Mouse (Mus musculus) kidney, postnatal 10 days (tissue): ENCODE results near the gene Arhgef3.
"Not testable (repeated sequence)": the region's sequence is repeated elsewhere in the genome, so short reads cannot be mapped to it uniquely, and the experiment has no call there.

ENCODE experiments used
- DNase-seq: peaks from one replicate; pipeline ENCODE4 v3.0.0; 2021; ENCODE audit warnings: mixed read lengths

Gene Arhgef3

DNA sequence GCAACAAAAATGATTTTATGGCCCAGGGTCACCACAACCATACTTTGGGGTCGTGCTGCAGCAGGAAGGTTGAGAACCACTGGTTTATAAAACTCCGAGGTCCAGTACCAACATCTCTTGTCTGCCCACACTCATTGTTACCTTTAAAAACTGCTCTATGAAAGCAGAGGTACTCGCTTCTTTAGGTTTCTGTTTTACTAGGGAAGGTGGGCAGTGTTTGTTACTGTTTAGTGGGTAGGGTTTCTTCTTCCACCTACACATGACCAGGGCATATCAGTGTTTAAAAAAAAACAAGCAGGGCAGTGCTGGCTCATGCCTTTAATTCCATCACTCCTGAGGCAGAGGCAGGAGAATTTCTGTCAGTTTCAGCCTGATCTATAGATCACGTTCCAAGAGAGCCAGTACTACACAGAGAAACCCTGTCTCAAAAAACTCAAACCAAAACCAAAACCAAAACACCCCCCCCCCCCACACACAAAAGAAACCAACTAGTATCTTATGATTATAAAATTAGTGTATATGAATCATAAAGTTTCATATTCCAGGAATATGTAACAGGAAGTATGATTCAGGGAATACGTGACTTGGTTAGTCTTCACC, 83.9 kb downstream of the Arhgef3 start:
- DNase-seq: no peak

DNA sequence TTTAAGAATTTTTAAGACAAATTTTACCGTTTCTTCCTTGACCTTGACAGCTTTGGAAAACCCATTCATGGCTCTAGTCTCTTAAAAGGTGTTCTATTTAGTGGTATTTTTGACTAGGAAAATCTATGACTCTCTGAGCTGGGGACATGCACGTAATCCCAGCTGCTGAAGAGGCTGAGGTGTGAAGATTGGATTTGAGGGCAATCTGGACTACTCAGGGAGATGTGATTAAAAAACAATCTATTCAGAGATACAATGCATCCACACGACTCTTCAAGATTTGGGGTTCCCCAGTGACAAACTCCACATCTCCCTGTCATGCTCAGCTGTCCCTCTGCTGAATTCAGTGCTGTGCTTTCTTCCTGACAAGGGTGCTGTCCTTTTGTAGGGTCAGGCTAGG, 84.4 kb downstream of the Arhgef3 start:
- no peak for DNase-seq

DNA sequence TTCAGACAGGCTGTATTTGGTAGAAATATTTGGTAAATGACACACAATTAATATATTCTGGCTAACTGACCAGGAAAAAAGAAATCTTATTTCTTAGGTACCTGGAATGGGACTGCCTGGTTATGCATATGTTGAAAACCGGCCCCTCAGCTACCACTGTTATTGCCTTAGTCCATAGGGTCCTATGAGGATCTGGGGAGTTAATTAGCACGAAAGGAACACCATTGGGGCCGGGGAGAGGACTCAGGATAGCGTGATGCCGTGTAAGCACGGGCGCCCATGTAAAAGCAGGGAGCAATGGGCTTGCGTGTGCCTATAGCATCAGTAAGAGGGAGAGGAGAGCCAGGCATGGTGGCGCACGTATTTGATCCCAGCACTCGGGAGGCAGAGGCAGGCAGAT, 85.2 kb downstream of the Arhgef3 start:
- no peak for DNase-seq

DNA sequence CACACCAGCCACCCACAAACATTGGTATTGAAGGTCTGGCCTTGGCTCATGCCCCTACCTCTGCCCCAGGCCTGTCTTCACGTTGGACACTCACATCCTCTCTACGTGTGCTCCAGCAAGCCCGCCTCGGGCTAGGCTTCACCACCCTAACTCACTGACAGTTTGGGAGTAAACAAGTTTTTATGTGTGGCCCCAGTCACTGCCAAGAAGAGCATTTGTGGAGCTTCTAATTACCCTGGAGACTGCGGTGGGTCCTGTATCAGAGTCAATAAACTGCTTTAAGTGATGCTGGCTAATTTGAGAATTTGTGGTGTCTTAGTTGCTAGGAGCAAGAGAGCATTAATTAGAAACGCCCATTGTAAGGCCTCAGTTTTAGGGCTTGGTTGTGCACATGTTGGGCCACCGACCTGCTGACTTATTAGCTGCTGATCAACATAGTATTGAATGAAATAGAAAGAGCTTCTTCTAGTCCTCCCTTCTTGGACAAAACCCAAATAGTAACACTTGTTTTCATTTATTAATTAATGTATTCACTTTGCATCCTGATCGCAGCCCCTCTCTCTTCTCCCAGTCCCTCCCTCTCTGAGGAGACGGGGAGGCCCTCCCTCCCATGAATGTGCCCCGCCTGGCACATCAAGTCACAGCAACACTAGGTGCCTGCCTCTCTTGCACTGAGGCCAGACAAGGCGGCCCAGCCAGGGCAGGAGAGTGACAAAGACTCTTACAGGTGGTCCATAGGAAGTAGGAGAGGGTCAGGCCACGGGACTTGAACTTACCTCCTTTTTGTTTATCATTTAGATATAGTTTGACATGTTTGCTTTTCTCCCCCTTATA, 86.3 kb downstream of the Arhgef3 start:
- DNase-seq: no peak

DNA sequence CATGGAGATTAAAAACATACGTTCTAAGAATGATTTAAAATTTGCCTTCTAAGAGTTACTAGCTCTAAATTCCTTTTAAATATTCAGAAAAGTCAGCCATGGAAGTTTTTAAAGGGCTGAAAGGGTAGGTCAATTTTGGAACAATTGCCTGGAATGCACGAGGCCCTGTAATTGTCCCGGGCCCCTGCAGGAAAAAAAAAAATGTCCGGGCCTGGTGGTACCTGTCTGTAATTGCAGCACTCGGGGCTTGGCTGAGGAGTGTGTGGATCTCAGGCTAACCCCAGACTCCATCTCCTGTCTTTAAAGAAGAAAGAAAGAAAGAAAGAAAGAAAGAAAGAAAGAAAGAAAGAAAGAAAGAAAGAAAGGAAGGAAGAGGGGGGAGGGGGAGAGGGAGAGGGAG, 87.1 kb downstream of the Arhgef3 start:
- DNase-seq: no peak

DNA sequence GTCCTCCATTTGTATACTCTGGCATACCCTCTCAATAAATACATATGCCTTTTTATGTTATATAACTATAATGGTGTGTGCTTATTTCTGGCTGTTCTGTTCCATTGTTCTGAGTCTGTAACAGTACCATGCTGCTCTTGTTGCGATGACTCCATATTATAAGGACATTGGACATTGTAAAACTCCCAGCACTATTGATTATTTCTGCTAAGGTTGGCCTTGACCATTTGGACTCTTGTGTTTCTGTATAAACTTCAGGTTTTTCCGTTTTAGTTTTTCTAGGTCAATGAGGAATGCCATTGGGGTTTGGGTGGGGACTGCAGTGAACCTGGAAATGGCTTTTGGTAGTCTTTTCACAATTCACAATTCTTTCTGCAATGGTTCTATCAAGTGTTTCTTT, 90.0 kb downstream of the Arhgef3 start:
- no peak for DNase-seq

DNA sequence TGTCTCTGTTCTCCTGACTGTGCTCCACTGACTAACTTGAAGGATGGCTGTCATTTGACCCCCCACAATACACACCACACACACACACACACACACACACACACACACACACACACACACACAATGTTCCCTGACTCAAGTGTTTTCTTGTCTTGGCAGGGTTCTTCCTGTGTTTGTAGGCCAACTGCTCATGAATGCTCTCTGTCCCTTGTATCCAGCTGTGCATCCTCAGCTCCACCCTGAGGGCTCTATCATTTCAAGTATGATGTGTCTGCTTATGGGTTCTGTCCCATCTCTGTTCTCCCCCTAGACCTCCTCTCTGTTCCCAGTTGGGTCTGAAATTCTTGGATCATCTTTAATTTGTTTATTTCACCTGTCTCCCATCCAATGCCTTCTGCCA, 91.7 kb downstream of the Arhgef3 start:
- DNase-seq: no peak

DNA sequence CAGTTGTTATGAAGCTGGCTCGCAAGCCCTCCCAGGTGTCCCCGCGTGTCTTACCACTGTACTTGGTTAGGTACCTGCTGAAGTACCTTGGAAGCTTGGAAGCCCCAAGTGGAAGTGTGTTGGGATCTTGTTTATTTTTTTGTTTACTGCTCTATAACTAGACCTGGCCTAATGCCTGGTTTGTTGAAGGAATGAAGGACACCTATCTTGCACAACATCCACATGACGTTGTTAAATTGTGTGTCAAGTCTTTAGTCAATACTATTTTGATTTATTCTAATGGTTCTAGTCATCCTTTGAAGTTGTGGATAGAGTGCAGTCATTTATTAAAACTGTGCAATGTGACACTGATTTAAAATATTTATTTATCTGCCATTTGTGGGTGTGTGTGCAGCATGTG, 94.8 kb downstream of the Arhgef3 start:
- no peak for DNase-seq

DNA sequence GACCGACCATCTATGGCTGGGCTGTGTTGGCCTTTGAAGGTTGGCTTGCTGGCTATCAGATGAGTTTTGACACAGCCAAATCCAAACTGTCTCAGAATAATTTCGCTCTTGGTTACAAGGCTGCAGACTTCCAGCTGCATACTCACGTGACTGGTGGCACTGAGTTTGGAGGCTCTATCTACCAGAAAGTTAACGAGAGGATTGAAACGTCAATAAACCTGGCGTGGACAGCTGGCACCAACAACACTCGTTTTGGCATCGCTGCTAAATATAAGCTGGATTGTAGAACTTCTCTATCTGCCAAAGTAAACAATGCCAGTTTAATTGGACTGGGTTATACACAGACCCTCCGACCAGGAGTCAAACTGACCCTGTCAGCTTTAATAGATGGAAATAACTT, 96.1 kb downstream of the Arhgef3 start:
- not testable (repeated sequence) for DNase-seq

DNA sequence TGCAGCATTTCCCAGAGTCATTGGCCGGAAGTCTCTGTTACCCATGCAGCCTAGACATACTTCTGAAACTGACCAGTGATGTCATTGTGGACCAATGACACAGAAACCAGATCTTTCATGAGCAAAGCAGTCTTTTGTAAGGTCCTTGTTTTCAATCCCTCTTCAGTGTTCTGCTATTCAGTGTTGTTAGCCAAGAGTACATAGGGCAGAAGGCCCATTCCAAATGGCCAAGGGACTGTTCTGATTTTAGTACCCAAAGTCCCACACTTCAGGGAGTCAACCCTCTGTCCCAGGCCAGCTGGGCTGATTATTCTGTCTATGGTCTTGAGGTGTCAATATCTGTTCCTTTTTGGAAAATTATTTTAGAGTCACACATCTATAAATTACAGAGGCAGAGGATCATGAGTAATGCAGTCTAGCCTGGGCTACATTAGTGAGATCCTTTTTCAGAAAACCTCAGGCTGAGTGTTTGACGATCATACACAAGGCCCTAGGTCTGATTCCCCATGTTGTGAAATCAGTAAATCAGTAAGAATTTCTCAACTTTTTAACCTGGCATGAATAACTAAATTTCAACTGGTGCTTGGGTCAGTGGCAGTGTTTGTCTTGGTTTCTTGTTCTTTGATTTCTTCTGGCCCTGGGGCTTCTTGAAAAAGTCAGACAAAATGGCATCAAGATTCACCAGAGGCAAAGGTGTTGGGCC, 97.2 kb downstream of the Arhgef3 start:
- no peak for DNase-seq

DNA sequence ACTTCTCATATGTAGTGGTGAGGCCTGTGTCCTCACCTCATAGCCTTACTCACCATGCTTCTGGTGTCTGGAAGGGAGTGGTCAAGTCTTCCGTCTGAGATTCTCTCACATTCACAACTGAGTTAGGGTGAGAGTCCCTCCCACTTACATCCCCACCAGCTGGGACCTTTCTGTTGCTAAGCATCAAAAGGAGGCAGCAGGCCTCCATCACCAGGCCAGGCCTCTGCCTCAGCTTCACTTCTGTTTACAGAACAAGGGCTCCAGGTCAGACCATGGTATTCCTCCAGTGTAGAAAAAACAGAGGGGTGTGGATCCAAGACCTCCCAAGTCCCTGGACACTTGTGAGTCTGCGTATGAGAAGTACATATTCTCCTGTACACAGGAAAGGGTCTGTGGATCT, 99.5 kb downstream of the Arhgef3 start:
- DNase-seq: no peak

DNA sequence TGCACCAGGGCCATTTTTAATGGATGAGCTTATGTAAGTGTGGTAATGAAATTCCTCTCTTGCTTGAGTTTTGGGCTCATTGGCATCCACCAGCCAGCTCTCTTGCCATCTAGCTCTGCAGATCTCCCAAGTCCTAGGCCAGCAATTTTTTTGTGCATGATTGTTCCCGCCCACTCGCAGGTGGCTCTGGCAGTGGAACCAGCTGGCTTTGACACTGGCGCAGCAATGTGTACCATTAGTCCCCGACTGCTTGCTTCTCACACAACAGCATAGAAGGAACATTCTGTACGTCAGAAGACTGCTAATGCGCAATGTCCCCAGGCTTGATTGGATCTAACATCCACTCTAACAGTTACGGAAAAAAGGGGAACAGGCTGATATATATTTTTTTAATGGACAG, 105.0 kb downstream of the Arhgef3 start:
- no peak for DNase-seq

DNA sequence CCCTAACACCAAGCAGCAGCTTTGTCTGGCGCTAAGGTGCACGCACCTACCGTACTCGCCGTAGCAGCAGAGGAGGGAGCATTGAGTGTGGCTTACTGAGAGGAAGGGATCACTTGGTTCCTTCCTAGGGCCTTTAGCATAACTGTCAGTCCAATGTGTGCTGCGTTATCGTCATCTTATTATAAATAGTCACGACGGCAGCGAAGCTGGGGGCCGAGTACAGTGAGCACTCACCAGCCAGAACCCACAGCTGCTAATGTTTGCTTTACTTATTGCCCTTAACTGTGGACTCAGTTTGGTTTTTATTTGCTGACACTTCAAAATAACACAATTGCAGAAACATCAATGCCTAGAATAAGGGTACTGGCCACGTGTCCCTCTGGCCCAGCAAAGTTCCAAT, 105.6 kb downstream of the Arhgef3 start:
- DNase-seq: no peak

DNA sequence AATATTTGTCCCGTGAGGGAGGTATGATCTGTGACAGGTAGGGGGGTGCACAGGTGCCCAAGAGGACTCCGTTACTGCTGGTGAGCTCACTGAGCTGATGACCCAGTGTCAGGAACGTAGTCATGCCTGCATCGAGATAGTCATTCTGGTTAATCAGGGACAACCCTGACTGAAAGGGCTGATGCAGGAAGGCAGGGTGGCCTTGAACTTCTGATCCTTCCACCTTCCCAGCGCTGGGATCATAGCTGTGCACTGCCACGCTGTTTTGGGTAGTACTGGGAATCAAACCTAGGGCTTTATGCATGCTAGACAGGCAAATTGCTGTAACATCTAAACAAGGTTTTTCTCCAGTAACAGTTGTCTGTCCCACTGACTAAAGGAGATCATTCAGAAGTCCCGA, 109.9 kb downstream of the Arhgef3 start:
- DNase-seq: no peak

DNA sequence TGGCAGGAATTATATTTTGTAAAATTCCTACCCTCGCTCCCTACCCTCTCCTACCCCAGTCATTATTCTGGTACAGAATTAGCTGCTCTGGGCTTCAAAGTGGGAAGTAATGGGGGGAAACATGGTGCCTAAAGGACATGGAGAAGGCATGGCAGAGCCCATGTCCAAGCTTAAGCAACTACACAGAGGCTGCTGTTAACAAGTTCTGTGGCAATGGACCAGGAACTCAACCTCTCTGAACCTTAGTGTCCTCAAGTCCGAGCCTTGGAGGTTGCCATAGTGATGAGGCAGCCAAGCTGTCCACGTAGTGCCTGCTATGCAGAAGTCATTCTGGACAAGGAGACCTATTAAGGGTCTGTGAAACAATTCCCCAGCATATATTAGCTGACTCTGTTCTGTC, 111.6 kb downstream of the Arhgef3 start:
- no peak for DNase-seq

DNA sequence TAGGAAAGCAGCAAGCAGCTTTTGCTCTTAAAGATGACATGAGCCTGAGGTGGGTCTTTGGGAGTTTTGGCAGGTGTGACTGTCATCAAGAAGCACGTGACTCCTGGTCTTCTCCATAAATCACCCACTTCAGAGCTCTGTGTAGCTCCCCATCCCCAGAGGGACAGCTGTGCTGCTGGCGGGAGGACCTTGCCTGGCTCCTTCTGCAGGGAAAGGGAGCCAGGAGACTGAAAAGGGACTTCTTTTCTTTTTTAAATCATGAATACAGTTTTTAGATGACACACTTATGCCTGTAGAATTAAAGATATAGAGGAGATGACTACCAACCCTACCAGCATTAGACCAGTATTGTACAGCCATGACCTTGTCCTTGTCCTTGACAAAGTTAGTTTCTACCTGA, 113.6 kb downstream of the Arhgef3 start:
- no peak for DNase-seq

DNA sequence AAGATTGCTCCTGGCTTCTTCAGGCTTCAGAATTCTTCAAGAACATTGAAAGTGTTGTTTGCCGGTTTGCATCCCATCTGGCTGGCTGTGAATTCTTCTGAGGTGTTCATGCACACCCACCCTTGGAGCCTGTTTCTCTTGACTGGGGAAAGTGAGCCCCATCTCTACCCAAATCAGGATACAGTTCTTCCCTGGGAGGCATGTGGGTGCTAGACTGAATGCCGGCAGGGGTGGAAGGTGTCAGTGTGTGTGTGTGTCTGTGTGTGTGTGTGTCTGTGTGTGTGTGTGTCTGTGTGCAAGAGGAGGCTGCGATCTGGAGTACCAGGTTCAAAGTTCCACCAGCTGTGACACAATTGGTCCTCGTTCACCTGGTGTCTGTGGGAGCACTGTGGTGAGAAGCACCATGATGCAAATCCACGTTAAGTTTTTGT, 114.3 kb downstream of the Arhgef3 start:
- DNase-seq: no peak

DNA sequence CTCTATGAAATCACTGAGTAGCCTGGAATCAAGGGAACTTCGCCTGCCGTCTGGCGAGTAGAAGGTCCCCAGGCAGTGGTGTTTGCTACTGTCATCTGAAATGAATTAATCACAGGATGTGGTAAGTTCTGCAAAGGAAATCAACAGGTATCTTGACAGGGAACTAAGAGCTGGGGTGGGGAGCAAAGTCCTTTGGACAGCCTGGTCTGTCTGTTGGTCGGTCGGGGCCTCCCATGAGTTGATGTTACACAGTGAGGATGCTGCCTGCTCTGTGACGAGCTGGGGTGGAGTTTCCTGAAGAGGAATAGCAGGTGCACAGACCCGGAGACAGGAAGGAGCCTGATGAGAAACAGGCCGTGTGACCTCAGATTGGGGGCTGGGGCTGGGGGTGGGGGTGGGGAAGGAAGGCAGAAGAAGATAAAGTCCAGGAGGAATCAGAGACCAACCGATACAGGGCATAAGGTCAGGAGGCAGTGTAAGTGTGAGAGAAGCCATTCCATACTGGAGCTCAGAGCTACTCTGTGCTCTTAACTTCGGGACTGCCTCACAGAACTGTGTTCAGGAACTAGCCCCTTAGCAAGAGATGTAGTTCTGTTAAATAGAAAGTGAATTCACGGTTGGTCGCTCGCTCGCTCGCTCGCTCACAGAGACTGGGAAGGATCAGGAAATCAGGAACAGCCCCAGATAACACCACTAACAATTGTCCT, 114.9 kb downstream of the Arhgef3 start:
- DNase-seq: peak; percentile 50

DNA sequence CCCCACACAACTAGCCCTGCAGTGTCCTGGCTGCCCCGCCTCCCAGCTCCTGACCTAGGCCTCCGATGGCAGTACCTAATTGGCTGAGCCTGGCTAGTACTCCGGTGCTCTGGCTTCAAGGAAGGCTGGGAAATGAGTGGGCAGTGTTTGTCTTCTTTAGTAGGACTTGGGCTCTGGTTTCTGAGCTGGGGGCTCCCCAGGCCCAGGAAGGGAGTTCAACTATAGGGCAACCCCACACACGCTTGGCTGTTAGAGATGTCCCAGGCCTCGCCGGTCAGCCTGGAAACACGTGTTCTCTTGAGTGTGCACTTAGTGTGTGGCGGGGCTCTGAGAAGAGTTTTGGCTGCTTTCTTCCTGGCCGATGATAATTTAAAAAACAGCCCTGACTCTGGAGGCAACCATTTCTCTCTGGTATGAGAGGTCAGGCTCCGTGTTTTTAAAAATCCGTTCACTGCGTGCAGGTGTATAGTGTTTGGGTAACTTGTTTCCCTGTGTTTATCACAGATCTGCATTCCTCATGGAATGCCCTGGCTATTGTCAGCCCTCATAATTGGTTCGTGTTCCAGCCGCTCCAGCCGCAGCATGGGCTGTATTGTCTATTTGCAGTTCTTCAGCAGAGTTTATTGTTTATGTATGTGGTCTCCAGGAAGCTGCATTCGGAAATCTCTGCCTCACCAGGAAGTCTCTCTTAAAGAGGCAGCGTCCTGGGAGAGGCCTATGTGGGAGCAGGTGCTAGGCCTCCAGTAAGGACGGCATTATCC, 115.7 kb downstream of the Arhgef3 start:
- peak; percentile 55 for DNase-seq

DNA sequence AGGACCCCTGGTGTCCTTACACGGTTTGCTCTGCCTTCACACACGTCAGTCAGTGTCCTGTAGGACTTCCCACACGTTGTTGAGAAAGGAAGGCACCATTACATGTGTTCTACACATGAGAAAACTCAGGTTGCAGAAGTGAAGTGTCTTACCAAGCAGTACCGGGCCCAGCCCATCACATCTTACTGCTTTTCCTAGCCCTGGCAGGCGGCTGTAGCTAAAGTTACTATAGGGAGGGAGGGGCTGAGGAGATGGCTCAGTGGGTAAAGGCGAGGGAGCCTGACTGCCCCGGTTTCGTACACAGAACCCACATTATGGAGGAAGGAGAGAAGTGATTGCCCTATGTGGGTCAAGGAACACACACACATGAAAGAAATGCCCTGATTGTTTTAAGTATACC, 116.8 kb downstream of the Arhgef3 start:
- DNase-seq: no peak

DNA sequence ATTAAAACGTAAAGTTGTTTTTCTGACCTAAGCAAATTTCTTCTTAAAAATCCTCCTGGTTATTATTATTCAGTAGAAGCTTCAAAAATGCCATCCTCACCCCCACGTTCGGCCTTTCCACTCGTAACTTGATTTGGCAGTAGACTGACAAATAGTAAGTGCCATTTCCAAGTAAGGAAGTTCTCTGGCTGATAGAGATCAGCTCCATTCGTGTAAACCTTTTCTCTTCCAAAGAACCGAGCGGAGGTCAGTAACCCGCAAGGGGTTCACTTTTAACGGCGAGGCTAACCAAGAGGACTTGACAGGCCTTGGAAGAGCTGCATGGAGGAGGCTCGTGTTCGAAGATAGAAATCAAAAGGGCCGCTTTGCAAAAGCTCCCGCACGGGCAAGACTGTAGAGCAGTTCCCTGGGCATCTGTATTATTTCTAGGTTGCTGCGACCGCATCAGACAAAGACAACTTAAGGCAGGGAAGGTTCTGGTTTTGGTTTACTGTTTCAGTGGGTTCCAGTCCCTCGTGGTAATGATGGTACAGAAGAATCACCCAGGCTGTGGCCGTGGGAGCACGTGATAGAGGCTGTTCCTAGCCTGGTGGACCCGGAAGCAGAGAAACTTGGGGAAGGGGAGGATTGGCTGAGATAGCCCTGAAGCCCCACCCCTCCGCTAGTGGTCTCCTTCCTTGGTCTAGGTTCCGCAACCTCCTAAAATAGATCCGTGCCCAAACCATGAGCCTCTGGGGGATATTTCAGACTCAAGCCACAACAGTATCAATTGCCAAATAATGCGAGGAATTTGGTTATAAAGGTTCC, 117.5 kb downstream of the Arhgef3 start:
- no peak for DNase-seq

DNA sequence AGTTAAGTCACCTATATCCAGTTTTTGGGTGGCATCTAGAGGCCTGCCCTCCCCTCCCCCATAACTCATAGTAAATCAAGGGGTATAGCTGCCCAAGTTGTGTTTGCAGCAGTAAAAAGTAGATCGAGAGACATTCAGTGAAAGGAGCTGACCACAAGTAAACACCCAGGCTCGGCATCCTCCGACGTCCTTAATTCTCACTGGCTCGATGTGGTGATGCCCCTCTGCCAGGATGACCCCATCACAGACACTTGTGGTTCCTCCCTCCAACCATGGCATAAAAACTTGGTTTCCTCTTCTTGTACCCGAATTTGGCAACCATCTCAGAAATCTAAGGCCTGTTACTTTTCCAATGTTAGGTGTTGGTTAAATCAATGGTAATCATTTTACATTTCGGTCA, 118.4 kb downstream of the Arhgef3 start:
- no peak for DNase-seq
